8 mouse cellular contexts compared by ENCODE assay signal in genomic region chr5:142920311-142921073, GRCm38 (mm10). TPM values are rescaled to one million over a fixed set of nuclear protein-coding genes. Genes with fewer than 3 reads are reported as not detected.
DNase-seq lines count a peak whose midpoint lies in the region; ATAC-seq and TF ChIP-seq lines count a peak whose summit lies in the region.

No protein-coding gene starts in this region.

- 9% methylated on average over 8 of the region's 8 CpGs for WGBS in liver, embryonic 15.5 days (ENCODE audit: insufficient replicate concordance)

- peak; percentile 99 for ATAC-seq in hematopoietic stem cell, adult 5-6 weeks (replicated peaks in 1 of 2; ENCODE audit: insufficient read depth in 1 of 2, low FRiP score in 2 of 2, low TSS enrichment in 1 of 2, low read depth in 1 of 2, poor library complexity in 2 of 2, severe bottlenecking in 2 of 2)
- ATAC-seq in liver, embryonic 15.5 days (ENCODE audit: insufficient read depth): peak; percentile 100

- no peak overlapping the region for H3K4me3 ChIP-seq in embryonic fibroblast, embryonic 13.5 days (ENCODE audit: insufficient read depth, low read length)
- H3K4me3 ChIP-seq in liver, embryonic 15.5 days (replicated peaks): peak overlapping the region; percentile 41

- peaks cover 7% of the 10 kb centered on the region for H3K4me1 ChIP-seq in embryonic fibroblast, embryonic 13.5 days (ENCODE audit: control insufficient read depth, insufficient read depth, low read length)
- H3K4me1 ChIP-seq in liver, embryonic 15.5 days (replicated peaks): peaks cover 63% of the 10 kb centered on the region

- peak overlapping the region; percentile 86 for H3K27ac ChIP-seq in embryonic fibroblast, embryonic 13.5 days (ENCODE audit: insufficient read depth, low read length)
- peak overlapping the region; percentile 100 for H3K27ac ChIP-seq in liver, embryonic 15.5 days (replicated peaks)

- H3K9ac ChIP-seq in liver, embryonic 15.5 days: peak overlapping the region; percentile 64

- no peaks in the 10 kb centered on the region for H3K27me3 ChIP-seq in liver, embryonic 15.5 days

- no peaks in the 10 kb centered on the region for H3K36me3 ChIP-seq in liver, embryonic 15.5 days (replicated peaks)

- peak; percentile 64; the same call in 1 of the 2 replicates for TF ChIP-seq POLR2A in embryonic fibroblast, embryonic 13.5 days (IDR thresholded peaks at IDR 0.05; ENCODE audit: low read depth, low read length)

- DNase-seq in testis, postnatal 14 days (ENCODE audit: low spot score): peak; percentile 52
- no peak for DNase-seq in testis, postnatal 10 days (ENCODE audit: low spot score)
- peak; percentile 84 to 92 for DNase-seq in spleen, postnatal 10 days (ENCODE audit: low spot score in 2 of 2)
- no peak for DNase-seq in right cerebral cortex, postnatal 25 days
- no peak for DNase-seq in yolk sac, embryonic 10.5 days (ENCODE audit: low spot score)

- peak overlapping the region; percentile 74 for H3K4me2 ChIP-seq in liver, embryonic 15.5 days

- H3K9me3 ChIP-seq in liver, embryonic 15.5 days (replicated peaks): no peaks in the 10 kb centered on the region

- TF ChIP-seq CTCF in embryonic fibroblast, embryonic 13.5 days (IDR thresholded peaks at IDR 0.05; ENCODE audit: borderline replicate concordance, insufficient read depth, low read length): no peak

RNA-seq across cellular contexts. Expression of gene Actb, which starts 13.9 kb away (rescaled TPM):
- polyA plus RNA-seq in embryonic fibroblast, embryonic 13.5 days (2011; ENCODE audit: insufficient read length, low read depth, missing spikeins): 7,994 and 9,776 TPM in 2 replicates
- 2,681 and 4,323 TPM in 2 replicates for total RNA-seq in hematopoietic stem cell, adult 5-6 weeks (2017)
- polyA plus RNA-seq in liver, embryonic 15.5 days (2015; fragmentation: Nextera tagmentation; extraction: Ambion mirVana): 5,733 and 6,728 TPM in 2 replicates

RNA-seq across cellular contexts. Expression of gene Fbxl18, which starts 25.3 kb away (rescaled TPM):
- polyA plus RNA-seq in embryonic fibroblast, embryonic 13.5 days (2011; ENCODE audit: insufficient read length, low read depth, missing spikeins): 8.7 and 8.8 TPM in 2 replicates
- total RNA-seq in hematopoietic stem cell, adult 5-6 weeks (2017): 1.8 and 5.8 TPM in 2 replicates
- 3.3 and 4.2 TPM in 2 replicates for polyA plus RNA-seq in liver, embryonic 15.5 days (2015; fragmentation: Nextera tagmentation; extraction: Ambion mirVana)

RNA-seq across cellular contexts. Expression of gene Fscn1, which starts 39.7 kb away (rescaled TPM):
- polyA plus RNA-seq in embryonic fibroblast, embryonic 13.5 days (2011; ENCODE audit: insufficient read length, low read depth, missing spikeins): 323 and 406 TPM in 2 replicates
- total RNA-seq in hematopoietic stem cell, adult 5-6 weeks (2017): 6.3 and 7.0 TPM in 2 replicates
- 23.0 and 23.4 TPM in 2 replicates for polyA plus RNA-seq in liver, embryonic 15.5 days (2015; fragmentation: Nextera tagmentation; extraction: Ambion mirVana)

Comparison
In these comparisons a context has a peak if more than half of its experiments do, and no peak if none do; other contexts are left out.
1. DNase-seq: peak in testis, postnatal 14 days (single experiment) and spleen, postnatal 10 days (2 of 2); none in testis, postnatal 10 days (single experiment), right cerebral cortex, postnatal 25 days (single experiment) and yolk sac, embryonic 10.5 days (single experiment).
2. RNA of gene Fscn1, which starts 39.7 kb away (polyA plus RNA-seq): 323 to 406 TPM in embryonic fibroblast, embryonic 13.5 days; 23.0 to 23.4 TPM in liver, embryonic 15.5 days; every median in the first group is over 10 times any median in the second.